Mouse (Mus musculus) megakaryocyte, embryonic 14.5 days (primary cell): ENCODE results near the gene Parp1.

Experiments
- FLI1 ChIP-seq: IDR thresholded peaks from 2 replicates; pipeline ENCODE4 v1.6.1; 2012; ENCODE audit warnings: low read length, inconsistent platforms, mixed read lengths
- GATA1 ChIP-seq: IDR thresholded peaks from 3 replicates; pipeline ENCODE4 v1.6.1; 2012; ENCODE audit warnings: mixed read lengths, low read length, inconsistent platforms, borderline replicate concordance

DNA sequence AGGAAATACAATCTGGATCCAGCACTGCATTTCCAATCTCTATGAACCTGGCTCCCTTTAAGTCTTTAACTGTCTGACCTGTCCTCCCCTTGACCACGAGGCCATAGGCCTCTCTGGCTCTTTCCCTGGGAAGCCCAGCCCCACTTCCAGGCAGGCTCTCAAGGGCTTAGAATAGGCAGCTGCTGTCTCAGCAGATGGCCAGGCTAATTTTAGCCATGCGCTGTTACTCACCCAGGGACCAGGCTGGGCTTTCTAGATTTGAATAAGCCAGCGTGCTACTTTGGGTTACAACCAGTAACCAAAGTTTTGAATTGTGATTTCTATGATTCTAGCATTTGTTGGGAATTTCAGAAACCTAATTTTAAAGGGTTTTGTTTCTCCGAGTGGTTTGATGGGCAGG lies 35.9 kb downstream of the Parp1 start:
- no peak for TF ChIP-seq GATA1
- no peak for TF ChIP-seq FLI1
